Mouse (Mus musculus): Measurements from ENCODE around the gene Snap23.
"Not testable (repeated sequence)": the region's sequence is repeated elsewhere in the genome, so short reads cannot be mapped to it uniquely, and the experiment has no call there.

Gene Snap23

GRCm38 (mm10) chr2:120566886-120567797 lies at the start of gene Snap23:
TSS of gene Snap23 (plus strand) at chr2:120567671.
- DNase-seq (ENCODE audit: low spot score in 2 of 2) = peak; percentile 85 to 89

- DNase-seq (ENCODE audit: low spot score in 2 of 2) = no peak
Measured at GRCm38 (mm10) chr2:120518547-120519210, 48.8 kb upstream of the Snap23 start.

GRCm38 (mm10) chr2:120526771-120527170 lies 40.7 kb upstream of the Snap23 start:
- no peak for DNase-seq (ENCODE audit: low spot score in 2 of 2)

GRCm38 (mm10) chr2:120529531-120529930 lies 37.9 kb upstream of the Snap23 start:
- DNase-seq (ENCODE audit: low spot score in 2 of 2) = no peak

- DNase-seq (ENCODE audit: low spot score in 2 of 2) = no peak
Measured at GRCm38 (mm10) chr2:120531223-120531622, 36.2 kb upstream of the Snap23 start.

GRCm38 (mm10) chr2:120539333-120539732 lies 28.1 kb upstream of the Snap23 start:
- no peak for DNase-seq (ENCODE audit: low spot score in 2 of 2)

GRCm38 (mm10) chr2:120539778-120540208 lies 27.7 kb upstream of the Snap23 start:
- DNase-seq (ENCODE audit: low spot score in 2 of 2) = peak; percentile 9 to 42

- DNase-seq (ENCODE audit: low spot score in 2 of 2) = no peak
Measured at GRCm38 (mm10) chr2:120544732-120545131, 22.7 kb upstream of the Snap23 start.

GRCm38 (mm10) chr2:120556868-120557267 lies 10.6 kb upstream of the Snap23 start:
- DNase-seq (ENCODE audit: low spot score in 2 of 2) = no peak

GRCm38 (mm10) chr2:120558813-120559212 lies 8.7 kb upstream of the Snap23 start:
- DNase-seq (ENCODE audit: low spot score in 2 of 2) = no peak

- no peak for DNase-seq (ENCODE audit: low spot score in 2 of 2)
Measured at GRCm38 (mm10) chr2:120561524-120561923, 5.9 kb upstream of the Snap23 start.

GRCm38 (mm10) chr2:120562859-120563234 lies 4.6 kb upstream of the Snap23 start:
- DNase-seq (ENCODE audit: low spot score in 2 of 2) = no peak

- peak; percentile 65 to 77 for DNase-seq (ENCODE audit: low spot score in 2 of 2)
Measured at GRCm38 (mm10) chr2:120563235-120563990, 4.1 kb upstream of the Snap23 start, which contains the start of gene Zfp106. TSS of gene Zfp106 (minus strand) at chr2:120563843.

- DNase-seq (ENCODE audit: low spot score in 2 of 2) = not testable (repeated sequence)
Measured at GRCm38 (mm10) chr2:120564548-120565188, 2.8 kb upstream of the Snap23 start.

GRCm38 (mm10) chr2:120565363-120565762 lies 2.1 kb upstream of the Snap23 start:
- no peak for DNase-seq (ENCODE audit: low spot score in 2 of 2)

- peak in 1 of 2 experiments; percentile 5 for DNase-seq (ENCODE audit: low spot score in 2 of 2)
Measured at GRCm38 (mm10) chr2:120567798-120568320, 388 bp downstream of the Snap23 start.

GRCm38 (mm10) chr2:120571081-120571480 lies 3.6 kb downstream of the Snap23 start:
- DNase-seq (ENCODE audit: low spot score in 2 of 2) = no peak

GRCm38 (mm10) chr2:120572161-120572560 lies 4.7 kb downstream of the Snap23 start:
- not testable (repeated sequence) for DNase-seq (ENCODE audit: low spot score in 2 of 2)

GRCm38 (mm10) chr2:120575121-120575520 lies 7.7 kb downstream of the Snap23 start:
- no peak for DNase-seq (ENCODE audit: low spot score in 2 of 2)

GRCm38 (mm10) chr2:120575978-120576377 lies 8.5 kb downstream of the Snap23 start:
- no peak for DNase-seq (ENCODE audit: low spot score in 2 of 2)

GRCm38 (mm10) chr2:120577799-120578198 lies 10.3 kb downstream of the Snap23 start:
- no peak for DNase-seq (ENCODE audit: low spot score in 2 of 2)
